Mouse (Mus musculus) heart, embryonic 13.5 days (tissue): ENCODE measurements around the gene Arsg. TPM values are rescaled to one million over a fixed set of nuclear protein-coding genes. Genes with fewer than 3 reads are reported as not detected.
"Not testable (repeated sequence)": the region's sequence is repeated elsewhere in the genome, so short reads cannot be mapped to it uniquely, and the experiment has no call there.

ENCODE experiments used
- ATAC-seq: fragments of 200-750 bp; cut with Nextera tagmentation; 2 replicates; pipeline ENCODE4 v1.8.0; 2017; ENCODE audit warnings: moderate TSS enrichment; ENCODE audit not compliant: insufficient number of reproducible peaks, low FRiP score, low TSS enrichment; ENCODE audit errors: extremely low read depth
- H3K27ac ChIP-seq: fragments of 300-500 bp; sonication (generic); replicated peaks from 2 replicates; pipeline ENCODE4 v1.5.1; 2015; ENCODE audit warnings: moderate library complexity, mild to moderate bottlenecking, inconsistent platforms
- H3K27me3 ChIP-seq: fragments of 300-500 bp; sonication (generic); replicated peaks from 2 replicates; pipeline ENCODE4 v1.6.1; 2015; ENCODE audit warnings: mild to moderate bottlenecking, inconsistent platforms
- H3K36me3 ChIP-seq: fragments of 300-500 bp; sonication (generic); 2 replicates; pipeline ENCODE4 v1.6.1; 2015; ENCODE audit warnings: mild to moderate bottlenecking, inconsistent platforms
- H3K4me1 ChIP-seq: fragments of 300-500 bp; sonication (generic); 2 replicates; pipeline ENCODE4 v1.6.1; 2015; ENCODE audit warnings: inconsistent platforms
- H3K4me2 ChIP-seq: fragments of 300-500 bp; sonication (generic); 2 replicates; pipeline ENCODE4 v1.6.1; 2015; ENCODE audit warnings: inconsistent platforms, mild to moderate bottlenecking, moderate library complexity
- H3K4me3 ChIP-seq: fragments of 300-500 bp; sonication (generic); 2 replicates; pipeline ENCODE4 v1.5.1; 2015; ENCODE audit warnings: moderate library complexity, mild to moderate bottlenecking, inconsistent platforms
- H3K9ac ChIP-seq: fragments of 300-500 bp; sonication (generic); 2 replicates; pipeline ENCODE4 v1.6.1; 2015; ENCODE audit warnings: inconsistent platforms, mild to moderate bottlenecking, moderate library complexity
- H3K9me3 ChIP-seq: fragments of 300-500 bp; sonication (generic); 2 replicates; pipeline ENCODE4 v1.6.1; 2016; ENCODE audit warnings: inconsistent platforms
- WGBS: fragments of 180-500 bp; shearing (Covaris S2); methylation state at CpG from one replicate; pipeline ENCODE4 v1.1.7; 2015; ENCODE audit warnings: mixed read lengths; 5-methylcytosine and 5-hydroxymethylcytosine counted together
- polyA plus RNA-seq: library from polyadenylated mRNA; unstranded; fragments of >200 nt; fragmentation: Nextera tagmentation; extraction: Ambion mirVana; gene quantifications from 2 replicates; pipeline ENCODE4 v1.2.1, GENCODE M21; 2015

The Arsg gene
- polyA plus RNA-seq, 1 experiment from 2014 or later: 3.8 TPM

DNA sequence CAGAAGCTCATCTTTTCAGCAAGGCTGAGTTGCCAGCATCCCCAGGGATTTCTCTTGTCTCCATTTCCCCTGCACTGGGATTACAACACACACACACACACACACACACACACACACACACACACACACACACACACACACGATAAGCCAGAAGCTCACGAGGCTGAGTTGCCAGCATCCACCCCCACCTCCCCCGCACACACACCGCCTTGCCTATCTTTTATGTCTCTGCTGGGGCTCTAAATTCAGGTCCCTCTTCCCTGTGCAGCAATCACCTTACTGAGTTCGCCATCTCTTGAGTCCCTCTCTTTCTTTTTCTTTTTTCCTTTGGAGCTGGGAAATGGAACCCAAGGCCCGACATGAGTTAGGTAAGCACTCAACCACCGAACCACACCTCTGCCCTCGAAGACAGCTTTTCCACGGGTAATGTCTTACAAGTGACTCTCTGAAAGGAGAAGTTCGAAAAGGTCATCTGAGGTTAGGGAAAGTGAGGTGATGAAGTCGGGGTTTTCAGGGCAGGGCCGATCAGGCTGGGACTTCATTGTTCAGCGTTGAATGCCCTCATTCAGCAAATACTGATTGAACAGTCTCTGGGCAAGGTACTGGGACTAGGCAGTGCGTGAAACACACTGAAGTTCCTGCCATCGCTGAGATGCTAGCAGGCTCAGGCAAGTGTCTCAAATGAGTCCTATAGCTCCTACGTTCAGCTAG, 6.6 kb downstream of the Arsg start:
- no peak overlapping the region for H3K9ac ChIP-seq
- ATAC-seq: no peak
- no peaks in the 10 kb centered on the region for H3K36me3 ChIP-seq
- H3K27me3 ChIP-seq: peaks cover 19% of the 10 kb centered on the region
- H3K27ac ChIP-seq: no peak overlapping the region
- peaks cover 19% of the 10 kb centered on the region for H3K4me1 ChIP-seq
- H3K4me3 ChIP-seq: no peak overlapping the region
- no peaks in the 10 kb centered on the region for H3K9me3 ChIP-seq
- WGBS: 68% methylated on average over 16 of the region's 16 CpGs
- H3K4me2 ChIP-seq: no peak overlapping the region

- Histone ChIP-seq H3K4me1 (peaks cover 19% of the 10 kb centered on the region), H3K27ac (no peak overlapping the region), H3K9ac (no peak overlapping the region), H3K27me3 (peaks cover 12% of the 10 kb centered on the region; the same call in 1 of the 2 replicates), H3K4me2 (no peak overlapping the region), H3K4me3 (no peak overlapping the region), H3K9me3 (no peaks in the 10 kb centered on the region), H3K36me3 (no peaks in the 10 kb centered on the region)
- no peak for ATAC-seq
- WGBS: 65% methylated on average over 8 of the region's 8 CpGs
These were observed 7.3 kb downstream of the Arsg start for GRCm38 (mm10) chr11:109480440-109480839.

DNA sequence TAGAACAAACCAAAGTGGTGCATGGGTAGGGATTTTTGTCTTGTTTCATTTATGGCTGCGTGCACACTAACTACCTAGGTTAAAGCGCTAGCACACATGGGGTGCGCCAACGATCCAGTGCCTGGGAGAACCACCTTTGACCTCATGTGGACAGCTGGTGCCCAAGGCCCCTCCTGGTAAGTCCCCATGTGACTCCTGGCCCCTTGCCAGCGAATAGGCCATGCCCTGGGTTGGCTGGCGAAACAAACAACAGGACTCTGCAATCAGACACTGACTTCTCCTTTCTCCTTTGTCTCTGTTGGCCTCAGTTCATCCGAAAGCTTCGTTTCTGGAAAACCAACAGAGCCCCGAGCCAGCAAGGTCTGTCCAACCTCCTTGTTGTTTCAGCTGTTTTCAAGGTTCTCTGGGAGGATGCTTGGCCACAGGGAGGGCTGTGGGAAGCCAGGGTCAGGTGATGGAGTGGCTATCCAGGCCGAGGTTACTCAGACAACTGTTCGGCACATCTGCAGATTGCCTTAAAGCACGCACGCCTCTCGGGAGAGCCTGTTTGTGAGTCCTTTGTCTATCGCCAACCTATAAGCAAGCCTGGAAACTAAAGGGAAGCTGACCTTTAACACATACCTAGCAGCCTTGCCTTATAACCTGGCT, 12.3 kb downstream of the Arsg start:
- Histone ChIP-seq H3K4me1 (no peaks in the 10 kb centered on the region), H3K36me3 (no peaks in the 10 kb centered on the region), H3K4me2 (no peak overlapping the region), H3K9me3 (no peaks in the 10 kb centered on the region), H3K27me3 (no peaks in the 10 kb centered on the region), H3K9ac (no peak overlapping the region), H3K4me3 (no peak overlapping the region), H3K27ac (no peak overlapping the region)
- ATAC-seq: no peak
- 80% methylated on average over 15 of the region's 15 CpGs for WGBS

GRCm38 (mm10) chr11:109487111-109487510, 13.9 kb downstream of the Arsg start:
- 57% methylated on average over 1 of the region's 1 CpGs for WGBS

GRCm38 (mm10) chr11:109487991-109488684, 15.0 kb downstream of the Arsg start:
- H3K9ac ChIP-seq: no peak overlapping the region
- no peak overlapping the region for H3K4me3 ChIP-seq
- WGBS: 75% methylated on average over 10 of the region's 10 CpGs
- H3K4me1 ChIP-seq: peaks cover 8% of the 10 kb centered on the region; the same call in 1 of the 2 replicates
- no peak overlapping the region for H3K27ac ChIP-seq
- no peak overlapping the region for H3K4me2 ChIP-seq
- H3K36me3 ChIP-seq: no peaks in the 10 kb centered on the region
- no peak for ATAC-seq
- no peaks in the 10 kb centered on the region for H3K9me3 ChIP-seq
- no peaks in the 10 kb centered on the region for H3K27me3 ChIP-seq

More at GRCm38 (mm10) chr11:109487111-109487510, 13.9 kb downstream of the Arsg start:
- Histone ChIP-seq H3K4me2 (no peak overlapping the region), H3K4me1 (no peaks in the 10 kb centered on the region), H3K9me3 (no peaks in the 10 kb centered on the region), H3K36me3 (no peaks in the 10 kb centered on the region), H3K4me3 (no peak overlapping the region), H3K27ac (no peak overlapping the region), H3K9ac (no peak overlapping the region), H3K27me3 (no peaks in the 10 kb centered on the region)
- ATAC-seq: no peak

DNA sequence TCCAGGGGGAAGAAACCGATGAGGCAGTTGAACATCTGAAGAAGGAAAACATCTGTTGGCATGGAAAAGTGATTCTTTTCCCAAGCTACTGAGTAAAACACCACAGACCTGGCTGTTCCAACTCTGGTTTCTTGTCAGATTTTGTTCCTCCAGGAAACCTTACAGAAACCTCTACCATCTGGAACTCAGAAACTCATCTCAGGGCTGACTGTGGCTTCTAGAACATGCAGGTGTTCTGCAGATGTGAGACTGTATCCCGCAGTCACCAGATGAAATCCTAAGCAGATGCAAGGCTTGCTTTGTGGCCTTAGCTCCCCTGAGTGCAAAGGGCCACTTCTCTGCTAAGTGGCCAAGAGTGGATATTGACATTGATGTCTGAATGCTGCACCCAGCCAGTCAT, 16.6 kb downstream of the Arsg start:
- no peak for ATAC-seq
- Histone ChIP-seq H3K9me3 (no peaks in the 10 kb centered on the region), H3K27me3 (no peaks in the 10 kb centered on the region), H3K4me3 (no peak overlapping the region), H3K9ac (no peak overlapping the region), H3K4me1 (peaks cover 12% of the 10 kb centered on the region), H3K27ac (no peak overlapping the region), H3K4me2 (no peak overlapping the region), H3K36me3 (no peaks in the 10 kb centered on the region)
- 72% methylated on average over 2 of the region's 2 CpGs for WGBS

DNA sequence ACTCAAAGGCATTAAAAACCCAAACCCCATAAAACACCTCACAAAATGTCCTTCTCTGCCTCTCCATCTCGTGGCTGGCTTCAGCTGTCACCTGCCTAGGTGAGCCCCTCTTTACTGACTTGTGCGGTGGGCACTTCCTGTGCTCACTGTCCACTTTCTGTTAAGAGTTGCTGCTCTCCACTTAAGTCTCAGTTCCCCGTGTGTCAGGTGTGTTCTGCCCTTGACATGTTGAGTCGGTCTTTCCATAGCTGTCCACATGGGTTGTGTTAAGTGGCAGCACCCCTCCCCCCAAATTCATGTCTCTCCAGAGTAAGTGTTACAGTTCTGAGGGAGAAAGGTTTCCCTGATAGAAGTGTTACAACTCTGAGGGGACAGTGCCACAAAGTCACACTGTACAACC, 18.7 kb downstream of the Arsg start:
- Histone ChIP-seq H3K9me3 (no peaks in the 10 kb centered on the region), H3K36me3 (no peaks in the 10 kb centered on the region), H3K9ac (no peak overlapping the region), H3K4me2 (no peak overlapping the region), H3K4me1 (peaks cover 28% of the 10 kb centered on the region), H3K4me3 (no peak overlapping the region), H3K27ac (no peak overlapping the region), H3K27me3 (0 out of 2 replicates have a peak, but pooled peaks cover 3% of the 10 kb centered on the region)
- 72% methylated on average over 4 of the region's 4 CpGs for WGBS
- no peak for ATAC-seq

GRCm38 (mm10) chr11:109492847-109493464, 19.8 kb downstream of the Arsg start:
- not testable (repeated sequence) for H3K9ac ChIP-seq, H3K27me3 ChIP-seq, H3K9me3 ChIP-seq, ATAC-seq, H3K4me2 ChIP-seq, H3K36me3 ChIP-seq, H3K4me3 ChIP-seq, H3K27ac ChIP-seq
- H3K4me1 ChIP-seq: peaks cover 28% of the 10 kb centered on the region
- WGBS: 61% methylated on average over 8 of the region's 8 CpGs

DNA sequence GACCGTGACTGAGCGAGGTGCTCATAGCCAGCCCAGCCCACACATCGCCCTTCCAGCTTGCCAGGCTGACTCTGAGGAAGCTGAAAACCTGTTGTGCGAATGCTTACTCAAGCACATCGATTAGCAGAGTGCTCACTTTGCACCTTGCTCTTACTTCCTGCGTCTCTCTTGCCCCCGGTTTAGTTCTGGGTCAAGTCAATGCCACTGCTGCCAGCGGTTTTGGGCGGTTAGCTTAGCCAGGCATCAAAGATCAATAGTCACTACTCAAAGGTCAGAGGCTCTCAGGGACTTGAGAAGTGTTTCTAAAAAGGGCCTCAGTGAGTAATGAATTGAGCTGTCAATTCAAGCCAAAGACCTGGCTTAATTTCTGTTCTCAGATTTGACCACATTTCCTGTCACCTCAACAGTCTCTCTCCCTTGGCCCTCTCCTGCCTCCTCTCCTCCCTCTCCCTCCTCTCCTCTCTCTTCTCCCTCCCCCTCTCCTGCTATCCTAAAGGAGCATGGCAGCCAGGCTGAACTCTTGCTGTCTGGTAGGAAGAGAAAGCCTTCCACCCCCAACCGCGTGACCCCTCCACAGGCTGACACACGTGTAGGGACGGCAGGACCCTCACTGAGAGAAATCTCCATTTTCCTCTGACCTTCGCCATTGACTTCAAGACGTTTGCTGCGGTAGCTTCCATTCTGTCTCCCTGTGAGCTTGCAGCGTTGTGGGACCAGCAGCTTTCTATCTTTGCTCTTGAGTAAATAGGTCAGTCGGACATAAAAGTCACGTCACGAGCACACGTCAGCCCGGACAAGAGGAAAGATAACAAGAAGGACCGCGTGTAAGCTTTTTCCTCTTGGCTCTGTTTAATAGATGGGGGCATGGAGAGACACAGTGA, 22.0 kb downstream of the Arsg start:
- peak overlapping the region; percentile 40 for H3K4me2 ChIP-seq
- H3K36me3 ChIP-seq: no peaks in the 10 kb centered on the region
- H3K27me3 ChIP-seq: 0 out of 2 replicates have a peak, but pooled peaks cover 3% of the 10 kb centered on the region
- no peak for ATAC-seq
- H3K9ac ChIP-seq: 0 out of 2 replicates have a peak overlapping the region, but pooled peaks have one; percentile 11
- H3K4me1 ChIP-seq: peaks cover 28% of the 10 kb centered on the region
- no peaks in the 10 kb centered on the region for H3K9me3 ChIP-seq
- WGBS: 40% methylated on average over 24 of the region's 24 CpGs
- no peak overlapping the region for H3K27ac ChIP-seq
- H3K4me3 ChIP-seq: peak overlapping the region; percentile 12; the same call in 1 of the 2 replicates

- no peak overlapping the region for H3K27ac ChIP-seq
- WGBS: 52% methylated on average over 14 of the region's 14 CpGs
- peaks cover 28% of the 10 kb centered on the region for H3K4me1 ChIP-seq
- H3K4me3 ChIP-seq: no peak overlapping the region; the same call in 1 of the 2 replicates
- H3K4me2 ChIP-seq: peak overlapping the region; percentile 40
- ATAC-seq: no peak
- H3K9me3 ChIP-seq: no peaks in the 10 kb centered on the region
- H3K36me3 ChIP-seq: no peaks in the 10 kb centered on the region
- H3K9ac ChIP-seq: no peak overlapping the region
- H3K27me3 ChIP-seq: 0 out of 2 replicates have a peak, but pooled peaks cover 3% of the 10 kb centered on the region
These were observed 22.7 kb downstream of the Arsg start for GRCm38 (mm10) chr11:109495771-109496474.
